Mouse (Mus musculus) lung, postnatal 25 days (tissue): ENCODE data around the gene Map3k20.
A peak's percentile ranks its signal among the peaks of the same experiment; 100 is the strongest.

Experiments used
- DNase-seq: peaks from one replicate; pipeline ENCODE4 v3.0.0; 2022; ENCODE audit warnings: low spot score

Map3k20 gene

DNA sequence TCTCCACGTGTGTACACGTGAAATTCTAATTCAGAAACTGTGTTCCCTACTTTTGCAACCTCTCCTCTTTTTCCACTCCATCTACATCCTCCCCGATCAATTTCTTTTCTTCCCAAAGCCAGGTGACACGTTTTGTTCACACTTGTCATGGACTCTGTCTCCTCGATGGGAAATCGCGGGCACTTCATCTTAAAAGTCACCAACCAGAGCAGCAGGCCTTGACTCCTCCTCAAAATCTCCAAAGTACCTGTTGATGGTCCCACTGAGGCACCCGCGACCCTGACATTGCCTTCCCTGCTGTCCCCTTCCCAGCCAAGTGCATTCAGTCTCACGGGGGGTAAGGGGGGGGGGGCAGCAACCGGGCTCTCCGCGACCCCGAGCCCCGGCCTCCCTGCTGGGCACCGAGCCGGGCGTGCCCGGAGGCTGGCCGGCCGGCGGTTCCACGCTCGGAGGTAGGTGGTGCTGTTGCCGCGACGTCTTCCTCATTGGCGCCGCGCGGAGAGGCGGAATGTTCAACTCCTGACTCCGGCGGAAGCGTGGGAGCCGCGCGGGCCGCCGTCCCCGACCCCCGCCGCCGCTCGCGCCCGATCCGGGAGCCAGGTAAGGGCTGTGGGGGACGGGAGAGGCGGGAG, at the start of gene Map3k20:
Map3k20 (plus strand) TSS at position 382 of the 632 bp plus-strand sequence.
- DNase-seq = peak; percentile 79

DNA sequence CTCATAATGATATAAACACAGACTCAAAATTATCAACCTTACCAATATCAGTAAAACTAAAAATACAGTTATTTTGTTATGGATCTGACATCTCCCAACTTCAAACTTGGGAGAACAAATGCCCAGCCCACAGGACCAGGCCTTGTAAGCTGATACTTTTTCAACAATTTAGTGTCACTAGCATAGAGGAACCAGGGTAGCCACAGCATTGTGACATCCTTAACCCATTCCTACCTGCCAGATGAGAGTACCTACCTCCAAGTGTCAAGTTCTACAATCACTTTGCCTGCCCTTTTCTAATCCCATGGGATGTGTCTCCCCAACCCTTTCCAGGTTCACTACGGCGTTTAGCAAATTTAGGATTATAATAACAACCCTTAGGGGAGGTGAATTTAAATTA, 47.0 kb upstream of the Map3k20 start:
- DNase-seq = no peak

DNA sequence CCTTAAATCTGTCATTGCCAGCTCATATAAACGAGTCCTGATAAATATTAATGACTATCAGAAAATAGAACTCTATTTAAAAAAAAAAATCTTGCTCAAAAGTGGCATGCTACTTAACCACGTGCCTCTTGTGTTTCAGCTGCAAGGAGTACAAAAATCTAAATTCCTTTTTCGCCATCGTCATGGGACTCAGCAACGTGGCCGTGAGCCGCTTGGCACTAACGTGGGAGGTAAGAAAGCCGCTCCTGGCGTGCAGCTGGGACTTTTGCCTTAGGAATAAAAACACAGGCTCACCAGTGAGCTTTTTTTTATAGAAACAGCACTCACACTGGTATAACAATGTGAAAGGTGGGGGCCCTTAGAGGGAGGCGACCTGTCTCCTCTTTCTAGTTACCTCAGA, 46.5 kb upstream of the Map3k20 start:
- no peak for DNase-seq

DNA sequence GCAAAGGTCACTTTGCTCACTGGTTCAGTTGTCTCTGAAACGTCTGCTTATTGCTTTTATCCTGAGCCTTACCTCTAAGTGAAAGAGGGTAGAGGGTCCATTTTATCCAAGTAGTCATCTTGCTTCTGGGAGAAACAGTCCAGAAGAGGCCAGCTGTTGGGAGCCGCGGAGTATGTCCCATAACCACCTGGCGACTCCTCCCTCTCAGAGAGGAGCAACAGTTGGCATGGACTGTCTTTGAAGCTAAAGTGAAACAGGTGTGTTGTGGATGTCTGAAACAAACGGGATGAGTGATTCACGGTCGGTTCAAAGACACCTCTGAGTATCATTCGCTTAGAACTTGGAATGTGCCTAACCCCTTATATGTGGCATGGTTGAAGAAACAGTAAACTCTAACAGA, 46.0 kb upstream of the Map3k20 start:
- DNase-seq = no peak

DNA sequence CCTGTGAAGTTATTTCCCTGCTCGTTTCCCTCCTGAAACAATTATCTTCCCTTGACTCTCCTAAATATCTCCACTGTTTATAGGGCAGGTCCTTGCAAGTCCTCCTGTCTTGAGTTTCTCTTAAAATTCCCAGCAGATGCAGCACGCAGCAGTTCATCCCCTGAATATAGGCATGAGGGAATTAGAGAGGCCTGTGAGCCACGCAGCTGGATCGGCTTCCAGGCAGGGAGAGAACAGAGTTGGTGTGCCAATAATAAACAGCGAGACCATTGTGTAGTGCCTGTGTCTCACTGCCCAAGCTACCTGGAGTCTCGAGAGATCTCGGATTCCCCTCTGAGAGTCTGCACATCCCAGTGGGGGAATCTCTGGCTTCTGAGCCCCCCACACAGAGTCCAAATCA, 45.4 kb upstream of the Map3k20 start:
- DNase-seq = no peak

DNA sequence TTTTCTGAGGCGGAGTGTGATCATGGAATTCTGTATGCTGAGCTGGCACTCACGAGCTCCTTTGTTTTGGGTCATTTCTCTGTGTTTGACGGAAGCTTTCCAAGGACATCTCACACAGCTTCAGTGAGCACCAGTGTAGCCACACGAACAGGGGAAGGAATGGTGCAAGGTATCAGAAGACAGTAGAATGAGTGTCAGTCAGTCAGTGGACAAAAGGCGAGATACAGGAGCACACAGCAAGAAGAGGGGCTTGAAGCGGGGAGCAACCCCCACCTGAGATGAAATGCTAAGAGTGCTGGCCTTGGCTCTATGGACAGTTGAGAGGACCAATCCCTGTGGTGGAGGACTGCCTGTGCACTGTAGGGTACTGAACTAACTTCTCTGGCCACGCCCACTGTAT, 44.7 kb upstream of the Map3k20 start:
- no peak for DNase-seq

DNA sequence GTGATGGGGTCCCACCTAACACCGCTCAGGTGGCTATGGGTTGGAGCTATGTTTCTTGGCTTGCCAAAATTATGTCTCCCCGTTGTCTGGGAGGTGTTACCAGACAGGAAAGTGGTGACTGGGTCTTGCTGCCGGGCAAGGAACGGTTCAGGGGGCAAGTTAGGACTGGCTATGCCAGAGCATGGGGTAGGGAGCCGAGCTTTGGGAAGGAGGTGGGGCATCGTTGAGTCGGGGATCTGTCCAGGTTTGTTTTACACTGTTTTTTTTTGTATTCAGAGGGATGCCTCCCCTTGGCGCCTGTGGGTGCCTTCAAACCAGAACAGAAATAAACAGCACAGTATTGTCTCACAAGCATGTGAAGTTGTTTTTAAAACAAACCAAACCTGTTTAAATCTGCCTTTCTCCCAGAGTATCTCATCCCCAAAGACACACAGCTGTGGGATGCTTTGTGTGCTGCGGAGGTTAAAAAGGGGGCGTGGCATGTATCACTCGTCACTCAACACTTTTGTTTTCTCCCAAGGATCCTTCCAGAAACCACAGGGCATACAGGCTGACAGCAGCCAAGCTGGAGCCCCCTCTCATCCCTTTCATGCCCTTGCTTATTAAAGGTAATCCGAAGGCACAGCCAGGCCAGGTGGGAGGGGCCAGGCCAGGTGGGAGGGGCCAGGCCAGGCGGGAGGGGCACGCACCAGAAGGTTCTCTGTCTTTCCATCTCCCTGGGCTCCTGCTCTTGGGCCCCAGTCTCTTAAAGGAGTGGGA, 43.5 kb upstream of the Map3k20 start:
- no peak for DNase-seq

DNA sequence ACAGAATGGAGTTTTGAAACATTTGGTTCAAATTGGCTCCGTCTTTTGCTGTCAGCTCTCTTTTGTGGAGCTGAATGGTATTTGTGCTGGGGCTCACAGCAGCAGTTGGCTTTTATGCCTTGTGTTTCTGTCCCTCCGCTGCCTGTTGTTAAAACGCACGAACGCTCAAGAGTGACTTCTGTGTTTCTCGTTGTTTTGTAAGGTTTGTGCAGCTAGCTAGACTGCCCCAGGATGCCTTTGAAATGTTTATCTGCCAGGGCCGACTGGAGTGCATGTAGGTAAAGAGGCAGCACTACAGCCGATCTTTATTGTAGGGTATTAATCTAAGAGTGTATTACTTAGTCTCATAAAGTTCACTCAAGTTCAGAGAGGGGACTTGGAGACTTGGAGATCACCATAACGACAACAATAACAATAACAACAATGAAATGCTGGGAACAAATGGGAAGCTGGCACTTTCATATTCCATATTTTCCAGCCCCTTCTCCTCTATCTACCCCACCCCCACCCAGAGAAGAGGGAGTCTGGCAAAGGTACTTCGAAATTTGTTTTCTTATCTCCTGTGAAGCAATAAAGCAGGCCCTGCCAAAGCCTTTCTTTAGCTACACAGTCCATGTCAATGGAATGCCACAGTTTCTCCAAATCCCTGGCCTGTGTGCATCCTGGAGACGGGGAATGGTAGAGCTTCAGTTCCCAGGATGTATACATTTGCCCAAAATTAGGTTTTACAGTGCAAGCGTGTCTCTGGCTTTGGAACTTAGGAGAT, 42.3 kb upstream of the Map3k20 start:
- DNase-seq = no peak

DNA sequence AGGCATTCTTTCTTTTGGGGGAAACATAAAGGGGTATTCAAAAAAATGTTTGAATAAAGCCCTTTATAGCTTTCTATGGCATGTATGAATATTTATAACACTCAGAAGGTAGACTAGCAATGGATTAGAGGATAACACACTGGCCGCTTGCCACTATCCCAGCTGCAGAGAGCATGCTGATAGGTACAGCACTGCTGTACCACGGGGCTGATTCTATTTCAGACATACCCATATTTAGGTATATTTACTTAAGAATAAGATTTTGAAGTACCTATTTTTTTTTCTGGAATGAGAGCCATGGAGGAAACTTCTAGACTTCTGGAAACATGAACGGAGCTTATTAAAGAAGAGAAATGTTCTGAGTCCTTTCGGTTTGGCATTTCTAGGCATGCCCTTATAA, 39.8 kb upstream of the Map3k20 start:
- DNase-seq = no peak

DNA sequence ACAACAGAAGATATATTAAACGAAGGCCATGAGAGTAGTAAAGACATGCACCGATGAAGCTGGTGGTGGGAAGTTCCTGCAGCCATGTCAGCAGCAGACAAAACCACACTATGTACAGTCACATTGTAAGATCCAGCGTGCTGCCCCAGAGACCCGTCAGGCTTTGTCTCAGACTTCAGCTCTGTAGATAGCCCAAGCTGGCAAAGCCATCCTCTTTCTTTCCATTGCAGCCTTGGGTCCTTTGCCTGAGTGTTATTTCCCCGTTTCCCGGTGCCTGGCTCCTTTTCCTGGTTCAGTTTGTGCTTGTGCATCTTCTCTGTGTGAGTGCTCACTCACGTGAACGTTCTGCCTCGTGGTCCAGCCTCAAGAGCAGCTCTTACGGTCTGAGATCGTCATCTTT, 39.1 kb upstream of the Map3k20 start:
- DNase-seq = no peak

DNA sequence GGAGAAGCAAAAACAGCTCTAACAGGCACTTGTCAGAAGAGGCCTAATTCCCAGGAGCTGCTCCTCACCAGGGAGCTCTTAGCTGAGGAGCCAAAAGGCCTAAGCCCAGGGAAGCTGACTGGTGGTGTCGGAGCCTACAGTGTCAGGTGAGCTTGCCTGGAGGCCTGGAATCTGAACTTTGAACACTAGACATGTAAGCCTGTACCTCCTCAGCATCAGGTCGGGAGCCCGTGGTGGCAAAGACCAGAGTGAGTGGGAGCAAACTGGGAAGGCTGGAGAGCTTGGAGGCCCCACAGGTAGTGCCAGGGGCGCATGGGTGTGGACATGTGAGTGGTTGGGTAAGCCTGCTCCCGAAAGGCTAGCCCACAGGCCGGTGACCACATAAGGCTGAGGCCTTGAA, 37.6 kb upstream of the Map3k20 start:
- no peak for DNase-seq

DNA sequence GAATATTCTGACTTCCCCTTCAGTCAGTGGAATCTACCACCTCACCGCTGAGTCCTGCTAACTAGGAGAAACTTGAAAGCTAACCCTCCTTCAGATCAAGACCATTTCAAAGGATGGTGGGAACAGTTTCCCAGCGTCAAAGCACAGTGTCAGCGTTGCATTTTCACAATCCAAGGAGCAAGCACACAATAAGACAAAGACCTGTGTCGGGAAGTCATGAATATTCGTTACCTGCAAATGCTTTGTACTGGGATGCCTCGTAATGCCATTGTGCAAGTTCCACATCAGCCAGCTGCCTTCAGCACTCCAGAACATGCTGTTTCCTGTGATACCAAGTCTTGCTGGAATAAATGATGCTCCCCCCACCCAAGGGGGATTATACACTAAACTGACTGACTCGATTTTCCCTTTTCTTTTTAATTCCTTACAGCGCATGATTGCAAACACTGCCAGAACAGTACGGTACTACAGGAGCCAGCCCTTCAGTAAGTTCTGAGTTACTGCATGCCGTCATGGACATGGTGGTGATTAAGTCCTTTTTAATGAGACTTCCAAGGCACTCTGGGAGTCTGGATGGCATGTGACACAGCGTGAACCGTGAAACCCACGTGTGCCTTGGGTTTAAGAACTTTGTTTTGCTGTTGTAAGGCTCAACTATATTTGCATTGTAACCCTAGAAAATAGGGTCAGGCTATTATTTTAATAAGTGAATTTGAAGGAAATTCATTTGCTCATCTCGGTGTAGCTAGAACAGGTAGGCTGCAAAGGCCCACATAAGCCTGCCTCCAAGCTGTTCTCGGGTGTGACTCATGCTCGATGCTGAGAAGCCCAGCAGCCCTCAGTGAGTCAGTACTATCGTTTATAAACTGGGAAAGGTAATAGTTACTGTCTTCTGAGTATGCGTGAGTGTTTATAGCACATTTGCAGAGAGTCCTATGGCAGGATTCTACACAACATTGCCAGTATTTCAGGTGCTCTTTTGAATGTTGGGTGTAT, 32.6 kb upstream of the Map3k20 start:
- DNase-seq = no peak

DNA sequence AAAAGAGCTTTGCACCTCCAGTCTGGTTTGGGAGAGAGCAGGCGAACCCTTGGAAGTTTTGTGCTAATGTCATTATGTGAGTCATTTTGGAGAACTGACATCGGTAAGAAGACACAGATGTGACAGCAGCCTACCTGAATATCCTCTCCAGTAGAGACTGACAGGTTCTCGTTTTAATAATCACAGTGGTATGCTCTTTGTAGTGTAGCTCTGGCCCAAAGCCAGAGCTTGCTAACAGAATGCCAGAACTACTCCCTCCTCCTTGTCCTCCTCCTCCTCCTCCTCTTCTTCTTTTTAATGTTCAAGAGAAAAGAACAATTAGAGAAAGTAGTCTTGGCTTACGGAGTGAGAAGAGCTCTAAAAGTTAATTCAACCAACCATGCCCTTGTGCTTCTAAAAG, 31.6 kb upstream of the Map3k20 start:
- DNase-seq = no peak

DNA sequence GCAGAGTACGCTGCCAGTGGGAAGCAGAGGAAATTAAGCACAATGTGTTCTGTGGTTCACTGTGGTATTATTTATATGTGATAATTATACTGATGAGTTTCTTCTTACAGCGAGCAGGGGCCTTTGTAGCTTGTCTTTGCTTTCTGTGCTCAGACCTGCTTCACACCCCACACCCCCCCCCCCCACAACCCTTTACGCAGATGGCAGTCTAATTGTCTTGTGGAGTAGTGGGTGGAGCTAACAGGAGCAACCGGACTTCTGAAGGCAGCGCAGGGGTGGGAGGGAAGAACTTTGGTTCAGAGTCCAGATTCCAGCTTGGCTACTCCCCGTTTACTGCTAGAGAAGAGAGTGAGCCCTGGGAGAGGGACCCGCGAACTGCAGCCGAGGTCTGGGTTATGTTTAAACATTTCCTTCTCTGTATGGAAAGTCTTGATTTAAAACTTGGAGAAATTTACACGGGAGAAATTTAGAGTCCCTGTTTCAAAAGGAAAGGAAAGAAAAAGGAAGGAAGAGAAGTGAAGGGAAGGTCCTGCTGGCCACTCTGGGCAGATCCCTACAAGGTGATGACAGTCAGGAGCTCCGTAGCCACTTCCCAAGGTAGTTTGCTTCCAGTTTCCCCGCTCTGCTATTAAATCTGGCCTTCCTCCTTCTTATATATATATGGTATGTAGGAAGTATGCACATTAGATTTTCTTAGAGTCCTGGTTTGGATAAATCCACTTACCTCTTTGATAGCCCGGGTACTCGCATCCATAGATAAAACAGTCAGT, 30.4 kb upstream of the Map3k20 start:
- no peak for DNase-seq

DNA sequence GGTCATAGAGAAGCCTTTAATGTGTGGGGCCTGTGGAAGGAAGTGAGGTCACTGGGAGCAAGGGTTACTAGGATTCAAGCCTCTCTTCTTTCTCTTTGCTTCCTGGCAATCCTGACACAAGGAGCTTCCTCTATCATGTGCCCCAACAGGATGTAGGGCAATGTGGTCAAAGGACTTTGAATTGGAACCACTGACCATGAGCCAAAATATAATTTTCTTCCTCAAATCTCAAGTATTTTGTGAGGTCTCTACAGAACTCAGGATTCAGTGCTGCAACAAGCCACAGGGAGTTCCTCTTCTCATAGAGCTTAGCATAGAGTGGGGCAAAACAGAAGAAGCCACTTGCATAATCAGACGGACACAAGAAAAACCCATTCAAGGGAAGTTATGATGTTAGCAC, 24.7 kb upstream of the Map3k20 start:
- DNase-seq = peak; percentile 41

DNA sequence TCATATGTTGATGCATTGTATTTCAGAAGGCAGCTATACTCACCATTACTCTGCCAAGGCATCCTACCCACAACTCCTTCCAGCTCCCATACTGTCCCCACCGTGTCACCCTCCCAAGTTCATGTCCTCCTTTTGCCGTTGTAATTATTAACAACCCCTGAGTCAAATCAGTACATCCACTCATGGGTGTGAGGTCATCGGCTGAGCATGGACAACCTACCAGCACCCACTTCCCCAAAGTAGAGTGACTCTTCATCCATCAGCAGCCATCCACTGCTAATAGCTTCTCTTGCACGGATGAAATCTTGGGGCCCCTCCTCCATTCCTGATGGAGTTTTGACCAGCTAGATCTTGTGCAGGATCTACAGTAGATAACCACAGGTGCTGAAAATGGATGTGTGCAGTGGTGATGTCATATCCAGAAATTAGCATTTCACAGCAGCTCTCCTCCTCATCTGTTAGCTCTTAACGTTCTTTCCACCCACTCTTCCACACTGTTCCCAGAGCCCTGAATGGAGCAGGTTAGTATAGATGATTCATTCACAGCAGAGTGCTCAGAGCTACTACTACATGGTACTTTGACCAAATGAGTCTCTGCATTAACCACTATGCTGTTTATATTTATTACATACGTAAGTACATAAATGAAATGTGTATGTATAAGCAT, 22.5 kb upstream of the Map3k20 start:
- DNase-seq = no peak

DNA sequence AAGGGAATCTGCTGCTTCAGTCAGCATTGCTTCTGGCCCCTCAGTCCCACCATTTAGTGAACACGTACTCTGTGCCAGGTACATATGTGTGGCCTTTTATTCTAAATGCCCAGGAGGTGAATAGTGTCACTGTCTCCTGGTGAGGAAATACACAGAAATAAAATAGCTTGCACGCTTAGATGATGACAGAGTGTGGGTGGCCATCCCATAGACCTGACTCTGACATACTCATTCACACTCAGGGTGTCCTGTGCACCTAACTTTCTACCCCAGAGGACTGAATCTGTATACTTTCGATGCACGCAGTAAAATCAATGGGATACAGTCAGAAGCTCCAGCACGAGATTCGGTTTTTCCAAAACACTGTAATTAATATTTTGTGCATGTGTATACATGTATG, 18.0 kb upstream of the Map3k20 start:
- DNase-seq = no peak

DNA sequence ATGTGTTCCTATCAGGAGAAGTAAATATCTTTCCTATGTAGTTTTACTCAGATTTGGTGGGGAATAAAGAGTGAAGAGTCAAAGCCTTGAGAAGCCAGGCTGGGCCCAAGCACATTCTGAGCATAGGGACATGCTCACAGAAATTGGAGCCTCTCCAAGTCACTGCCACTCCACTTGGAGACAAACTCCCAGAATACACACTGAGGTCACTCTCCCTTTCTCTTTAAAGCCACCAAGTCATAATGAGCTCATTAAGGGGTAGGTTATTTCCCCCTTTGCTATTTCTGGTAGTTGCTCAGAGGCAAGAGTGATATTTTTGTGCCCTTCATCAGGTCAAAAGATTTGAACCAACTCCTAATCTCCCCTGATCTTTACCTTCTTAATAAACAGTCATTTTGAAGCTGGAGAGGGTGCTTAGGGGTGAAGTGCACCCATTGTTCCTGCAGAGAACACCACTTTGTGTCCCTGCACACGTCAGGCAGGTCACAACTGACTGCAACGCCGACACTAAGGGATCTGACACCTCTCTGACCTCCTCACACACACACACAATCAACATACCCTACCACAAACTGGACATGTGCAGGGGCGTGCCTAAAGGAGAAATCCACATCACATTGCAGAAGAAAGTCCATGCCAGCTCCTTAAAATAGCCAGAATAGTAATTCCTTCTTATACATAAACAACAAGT, 15.6 kb upstream of the Map3k20 start:
- peak; percentile 20 for DNase-seq

DNA sequence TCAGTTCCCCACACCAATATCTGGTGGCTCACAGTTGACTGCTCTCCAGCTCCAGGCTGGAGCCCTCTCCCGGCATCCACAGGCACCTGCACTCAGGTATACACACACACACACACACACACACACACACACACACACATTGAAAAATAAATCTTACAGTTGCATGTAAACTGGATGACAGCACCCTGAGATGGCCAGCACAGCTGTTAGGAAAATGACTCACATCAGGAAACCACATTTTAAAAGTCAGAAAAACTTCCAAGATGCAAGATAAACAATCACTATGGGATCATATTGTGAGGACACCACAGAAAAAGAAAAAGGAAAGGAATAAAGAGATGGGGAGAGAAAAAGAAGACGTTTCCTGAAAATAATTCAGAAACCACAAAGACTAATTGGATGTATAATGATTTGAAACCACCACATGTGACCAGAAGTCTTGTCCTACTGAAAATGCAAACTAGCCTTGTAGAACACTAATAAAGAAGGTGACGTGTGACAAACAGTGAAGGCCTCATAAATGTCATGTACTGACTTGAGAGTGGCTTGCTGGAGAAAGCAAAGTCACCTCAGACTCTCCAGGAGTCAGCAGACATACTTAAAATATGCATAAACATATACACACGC, 7.1 kb upstream of the Map3k20 start:
- no peak for DNase-seq

DNA sequence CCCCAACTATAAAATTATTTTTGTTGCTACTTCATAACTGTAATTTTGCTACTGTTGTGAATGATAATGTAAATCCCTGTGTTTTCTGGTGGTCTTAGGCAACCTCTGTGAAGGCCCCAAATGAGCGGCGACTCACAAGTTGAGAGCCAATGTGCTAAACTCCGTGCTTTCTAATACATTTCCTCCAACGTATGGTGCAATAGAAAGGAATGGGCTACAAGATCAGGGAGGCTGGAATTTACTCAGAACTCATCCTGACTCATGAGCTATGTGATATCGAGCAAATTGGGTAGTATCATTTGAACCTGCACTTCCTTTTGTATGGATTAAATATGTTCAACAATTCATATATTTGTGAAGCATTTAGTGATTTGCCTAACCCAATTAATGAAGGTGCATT, 4.9 kb upstream of the Map3k20 start:
- no peak for DNase-seq
